Mouse (Mus musculus) spleen, adult 2 months (tissue): ENCODE measurements around the gene Ypel3. TPM values are rescaled to one million over a fixed set of nuclear protein-coding genes. Genes with fewer than 3 reads are reported as not detected.
A peak's percentile ranks its signal among the peaks of the same experiment; 100 is the strongest.

Experiments
- DNase-seq, 2 experiments: peaks; one replicate each; pipeline versions ENCODE4 v3.0.0 to v3.0.0-alpha.2; 2012 to 2021; ENCODE audit warnings: low spot score in 2 of 2, low read depth in 1 of 2
- H3K27ac ChIP-seq: fragments of 200-500 bp; 2 replicates; pipeline ENCODE4 v1.5.1; 2012; ENCODE audit warnings: low read length, inconsistent platforms; ENCODE audit not compliant: insufficient read depth
- H3K27me3 ChIP-seq: fragments of 200-500 bp; 2 replicates; pipeline ENCODE4 v1.6.1; 2012; ENCODE audit warnings: mild to moderate bottlenecking, moderate library complexity, low read length, inconsistent platforms; ENCODE audit not compliant: control insufficient read depth, insufficient read depth
- H3K36me3 ChIP-seq: fragments of 200-500 bp; 2 replicates; pipeline ENCODE4 v1.6.1; 2012; ENCODE audit warnings: mild to moderate bottlenecking, low read length, inconsistent platforms; ENCODE audit not compliant: control insufficient read depth, insufficient read depth
- H3K4me1 ChIP-seq: fragments of 200-500 bp; 2 replicates; pipeline ENCODE4 v1.6.1; 2011; ENCODE audit warnings: inconsistent platforms; ENCODE audit not compliant: control insufficient read depth, insufficient read depth, insufficient read length
- H3K4me3 ChIP-seq: fragments of 200-500 bp; 2 replicates; pipeline ENCODE4 v1.5.1; 2011; ENCODE audit warnings: mild to moderate bottlenecking, inconsistent platforms; ENCODE audit not compliant: insufficient read depth, insufficient read length; ENCODE audit errors: extremely low read depth
- CTCF ChIP-seq: fragments of 200-500 bp; IDR thresholded peaks from 2 replicates; pipeline ENCODE4 v1.5.1; 2011; ENCODE audit warnings: mild to moderate bottlenecking, inconsistent platforms; ENCODE audit not compliant: insufficient read depth, insufficient read length, insufficient replicate concordance; ENCODE audit errors: extremely low read depth
- POLR2A ChIP-seq: fragments of 200-500 bp; IDR thresholded peaks from 2 replicates; pipeline ENCODE4 v1.6.1; 2011; ENCODE audit warnings: low read depth, low read length, inconsistent platforms
- WGBS: fragments of 180-500 bp; shearing (Covaris S2); methylation state at CpG from one replicate; pipeline ENCODE4 v1.1.7; 2018; 5-methylcytosine and 5-hydroxymethylcytosine counted together
- polyA plus RNA-seq: library from polyadenylated mRNA; depleted of rRNA; stranded (reverse); fragments of >200 nt; gene quantifications from 2 replicates; pipeline ENCODE4 v1.2.3, GENCODE M21; 2012

Ypel3 gene
- polyA plus RNA-seq, 1 experiment: 393 TPM

GRCm38 (mm10) chr7:126801057-126801422 lies 24.3 kb downstream of the Ypel3 start:
- no peak for TF ChIP-seq CTCF
- TF ChIP-seq POLR2A: no peak
- Histone ChIP-seq H3K4me1 (peaks cover 9% of the 10 kb centered on the region; the same call in 1 of the 2 replicates), H3K27me3 (no peaks in the 10 kb centered on the region), H3K27ac (no peak overlapping the region), H3K4me3 (no peak overlapping the region), H3K36me3 (peaks cover 10% of the 10 kb centered on the region)
- 92% methylated on average over 16 of the region's 16 CpGs for WGBS
- DNase-seq: no peak

DNA sequence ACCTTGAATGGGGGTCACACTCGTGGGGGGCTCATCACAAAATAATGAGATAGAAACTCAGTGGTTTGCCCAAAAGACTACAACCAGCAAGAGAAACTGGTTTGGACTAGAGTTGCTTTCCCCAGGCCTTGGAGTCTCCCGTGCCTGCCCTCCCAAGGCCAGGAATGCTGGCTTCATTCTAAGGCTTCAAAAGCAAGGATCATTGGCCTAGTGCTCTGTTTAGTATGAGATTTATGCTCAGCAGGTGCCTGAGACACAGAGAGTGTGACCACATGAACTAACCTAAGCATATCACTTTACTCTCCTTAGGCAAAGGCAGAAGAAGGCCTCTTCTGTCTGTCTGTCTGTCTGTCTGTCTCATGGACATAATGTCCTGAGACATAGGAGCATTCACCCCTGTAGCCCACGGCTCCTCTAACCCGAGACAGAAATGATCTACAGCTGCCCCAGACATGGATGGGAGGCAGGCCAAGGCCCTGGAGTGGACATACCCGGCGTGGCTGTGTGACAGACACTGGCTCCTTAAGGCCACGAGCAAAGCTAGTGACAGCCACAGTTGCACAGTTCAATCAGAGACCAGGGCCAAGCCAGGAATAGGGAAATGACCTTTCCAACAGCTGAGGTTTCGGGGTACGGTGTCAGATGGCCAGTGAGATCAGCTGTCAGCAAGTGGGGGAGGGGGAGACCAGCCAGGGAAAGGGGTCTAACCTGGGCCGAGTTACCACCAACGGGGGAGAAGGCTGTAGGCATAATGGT lies 25.6 kb downstream of the Ypel3 start:
- TF ChIP-seq CTCF: no peak
- no peak for TF ChIP-seq POLR2A
- H3K4me3 ChIP-seq: no peak overlapping the region
- no peaks in the 10 kb centered on the region for H3K27me3 ChIP-seq
- H3K27ac ChIP-seq: no peak overlapping the region
- 89% methylated on average over 11 of the region's 11 CpGs for WGBS
- H3K4me1 ChIP-seq: peaks cover 7% of the 10 kb centered on the region; the same call in 1 of the 2 replicates
- DNase-seq: no peak
- peaks cover 2% of the 10 kb centered on the region; the same call in 1 of the 2 replicates for H3K36me3 ChIP-seq

DNA sequence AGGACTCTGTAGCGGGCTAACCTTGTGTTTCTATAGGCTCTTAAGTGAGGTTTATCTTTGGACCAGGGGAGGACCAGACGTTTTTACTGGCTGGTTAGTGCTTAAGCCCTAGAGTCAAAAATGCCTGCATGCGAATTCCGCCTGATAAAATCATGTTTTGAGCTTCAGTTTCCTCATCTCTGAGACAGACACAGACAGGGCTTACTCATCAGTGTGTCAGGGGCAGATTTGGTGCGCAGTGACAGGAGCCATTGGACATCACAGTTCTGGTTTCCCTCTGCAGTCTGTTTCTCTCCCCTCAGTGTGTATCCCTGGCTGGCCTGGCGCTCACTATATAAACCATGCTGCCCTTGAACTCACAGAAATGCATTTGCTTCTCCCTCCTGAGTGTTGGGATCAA lies 26.4 kb downstream of the Ypel3 start:
- Histone ChIP-seq H3K36me3 (no peaks in the 10 kb centered on the region), H3K27ac (no peak overlapping the region), H3K4me3 (no peak overlapping the region), H3K4me1 (no peaks in the 10 kb centered on the region), H3K27me3 (no peaks in the 10 kb centered on the region)
- WGBS: 80% methylated on average over 6 of the region's 6 CpGs
- no peak for TF ChIP-seq POLR2A
- TF ChIP-seq CTCF: no peak
- DNase-seq: no peak

DNA sequence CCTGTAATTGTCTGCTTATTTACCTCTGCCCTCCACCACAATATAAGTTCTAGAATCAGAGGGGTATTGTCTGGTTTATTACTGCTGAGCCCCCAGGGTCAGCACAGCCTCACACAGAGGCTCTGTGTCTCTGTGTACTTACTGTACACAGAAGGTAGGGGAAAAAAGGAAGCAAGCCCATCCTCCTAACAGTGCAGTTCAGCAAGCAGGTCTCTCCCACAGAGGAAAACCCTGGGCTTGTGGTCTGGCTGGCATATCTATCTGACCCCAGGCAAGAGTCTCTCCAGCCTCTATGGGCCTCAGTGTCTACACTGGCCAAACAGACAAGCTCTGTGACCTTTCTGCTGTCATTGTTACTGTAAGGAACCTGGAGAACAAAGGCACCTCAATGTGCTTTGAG lies 27.0 kb downstream of the Ypel3 start:
- no peak overlapping the region for H3K27ac ChIP-seq
- no peaks in the 10 kb centered on the region for H3K36me3 ChIP-seq
- no peak for DNase-seq
- TF ChIP-seq POLR2A: no peak
- H3K4me3 ChIP-seq: no peak overlapping the region
- H3K4me1 ChIP-seq: no peaks in the 10 kb centered on the region; the same call in 1 of the 2 replicates
- no peaks in the 10 kb centered on the region for H3K27me3 ChIP-seq

DNA sequence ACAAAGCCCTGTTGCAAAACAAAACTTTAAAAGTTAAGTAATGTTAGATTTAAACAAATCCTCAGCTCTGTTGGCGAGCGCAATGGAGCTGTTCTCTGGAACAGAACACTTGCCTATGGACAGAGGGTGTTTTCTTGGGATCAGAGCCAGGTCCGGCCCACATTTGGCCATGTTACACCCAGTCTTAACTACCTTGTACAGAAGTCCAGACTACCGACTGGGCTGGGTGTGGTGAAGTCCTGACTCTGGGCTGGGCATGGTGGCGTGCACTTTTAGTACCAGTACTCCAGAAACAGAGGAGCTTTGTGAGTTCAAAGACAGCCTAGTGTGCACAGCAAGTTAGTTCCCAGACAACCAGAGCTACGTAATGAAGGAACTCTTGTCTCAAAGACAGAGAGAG lies 30.2 kb downstream of the Ypel3 start:
- no peak for DNase-seq
- TF ChIP-seq POLR2A (no peak), CTCF (no peak)
- Histone ChIP-seq H3K36me3 (no peaks in the 10 kb centered on the region), H3K27ac (no peak overlapping the region), H3K4me3 (no peak overlapping the region), H3K4me1 (no peaks in the 10 kb centered on the region; the same call in none of the 2 replicates), H3K27me3 (no peaks in the 10 kb centered on the region)
- 81% methylated on average over 6 of the region's 6 CpGs for WGBS

GRCm38 (mm10) chr7:126807405-126807804 lies 30.6 kb downstream of the Ypel3 start:
- H3K27ac ChIP-seq: no peak overlapping the region
- 82% methylated on average over 4 of the region's 4 CpGs for WGBS
- H3K4me3 ChIP-seq: no peak overlapping the region
- no peaks in the 10 kb centered on the region for H3K36me3 ChIP-seq
- DNase-seq: no peak
- TF ChIP-seq POLR2A (no peak), CTCF (no peak)
- H3K4me1 ChIP-seq: no peaks in the 10 kb centered on the region; the same call in none of the 2 replicates
- no peaks in the 10 kb centered on the region for H3K27me3 ChIP-seq

- H3K4me3 ChIP-seq: peak overlapping the region; percentile 53
- 2% methylated on average over 43 of the region's 43 CpGs for WGBS
- TF ChIP-seq CTCF: no peak
- no peak for TF ChIP-seq POLR2A
- H3K4me1 ChIP-seq: no peaks in the 10 kb centered on the region; the same call in none of the 2 replicates
- no peak overlapping the region for H3K27ac ChIP-seq
- H3K27me3 ChIP-seq: no peaks in the 10 kb centered on the region
- no peaks in the 10 kb centered on the region for H3K36me3 ChIP-seq
- DNase-seq: peak in 1 of 2 experiments; percentile 55
These were observed 32.1 kb downstream of the Ypel3 start for GRCm38 (mm10) chr7:126808703-126809455.
